Mouse (Mus musculus) embryo, embryonic 10 days (tissue): ENCODE measurements around the gene Tlnrd1.

Source experiments
- DNase-seq: peaks from one replicate; pipeline ENCODE4 v3.0.0-alpha.2; 2015; ENCODE audit warnings: low spot score

Tlnrd1 gene

GRCm38 (mm10) chr7:83844807-83845206 is 39.3 kb downstream of the Tlnrd1 start:
- DNase-seq = no peak

DNA sequence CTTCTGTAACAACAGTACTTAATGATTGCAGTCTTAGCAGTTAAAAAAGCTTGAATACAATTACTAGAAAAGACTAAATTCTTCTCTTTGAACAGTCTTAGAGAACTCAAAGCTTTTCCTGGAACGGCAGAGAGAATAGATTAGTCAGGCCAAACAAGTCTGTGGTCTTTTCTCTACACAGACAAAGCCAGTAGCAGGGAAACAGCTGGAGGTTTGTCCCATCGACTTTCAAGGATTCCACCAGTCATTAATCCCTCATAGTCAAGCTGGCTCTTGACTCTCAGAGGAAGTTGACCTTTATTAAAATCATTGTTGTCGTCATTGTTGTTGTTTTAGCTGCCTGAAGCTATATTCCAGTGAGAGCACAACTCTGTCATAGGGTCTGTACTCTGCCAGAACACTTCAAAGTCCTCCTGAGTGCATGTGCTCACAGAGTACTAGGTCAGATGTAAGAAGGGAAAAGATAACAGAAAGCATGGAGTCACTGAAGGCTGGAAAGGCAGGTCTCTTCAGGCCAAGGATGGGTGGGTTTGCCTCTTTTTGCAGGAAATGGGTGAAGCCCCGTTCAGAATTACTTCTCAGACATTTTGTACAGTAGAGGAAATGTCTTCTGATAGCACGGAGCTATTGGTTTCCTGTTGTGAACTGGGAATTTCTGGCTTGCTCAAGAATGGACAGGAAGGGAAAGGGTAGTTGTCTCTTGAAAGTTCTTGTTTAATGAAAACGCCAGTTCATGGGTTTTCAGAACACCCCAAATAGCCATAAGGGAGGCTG is 41.4 kb downstream of the Tlnrd1 start:
- DNase-seq = no peak

GRCm38 (mm10) chr7:83840076-83840475 is 44.0 kb downstream of the Tlnrd1 start:
- DNase-seq = no peak

DNA sequence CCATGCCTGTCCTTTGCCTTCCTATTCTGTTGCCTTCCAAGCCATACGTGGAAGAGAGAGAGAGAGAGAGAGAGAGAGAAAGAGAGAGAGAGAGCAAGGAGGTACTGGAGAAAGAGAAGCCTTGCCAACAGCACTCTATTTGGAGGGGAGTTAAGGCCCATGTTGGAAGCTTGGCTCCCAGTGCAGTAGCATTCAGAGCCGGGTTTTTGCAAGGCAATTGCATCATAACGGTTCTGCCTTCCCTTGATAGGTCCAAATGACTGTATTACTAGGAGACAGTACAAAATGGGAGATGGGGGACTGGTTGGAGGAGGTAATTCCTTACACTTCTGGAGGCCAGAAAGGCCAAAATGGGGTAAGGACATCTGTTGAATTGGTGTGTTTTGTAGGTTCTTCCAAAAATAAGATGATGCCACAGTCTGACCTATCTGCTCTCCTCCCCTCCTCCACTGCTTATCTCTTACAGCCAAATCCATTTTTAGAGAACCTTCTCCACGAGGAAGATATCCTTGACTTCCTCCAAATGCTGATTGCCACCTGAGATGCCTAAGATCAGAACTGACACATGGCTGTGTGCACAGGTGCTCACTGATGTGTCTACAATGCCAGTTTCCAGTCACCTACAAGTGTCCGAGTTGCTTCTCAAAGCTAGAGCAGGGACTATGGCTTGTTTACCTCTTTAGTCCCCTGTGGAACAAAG is 45.4 kb downstream of the Tlnrd1 start:
- no peak for DNase-seq
